Mouse (Mus musculus) adrenal gland, postnatal 25 days (tissue): Measurements from ENCODE around the gene Gatad1. TPM values are rescaled to one million over a fixed set of nuclear protein-coding genes. Genes with fewer than 3 reads are reported as not detected.
A peak's percentile ranks its signal among the peaks of the same experiment; 100 is the strongest.
"Not testable (repeated sequence)": the region's sequence is repeated elsewhere in the genome, so short reads cannot be mapped to it uniquely, and the experiment has no call there.

Experiments used
- DNase-seq: peaks from one replicate; pipeline ENCODE4 v3.0.0; 2021; ENCODE audit warnings: mixed read lengths
- long read RNA-seq: library from polyadenylated mRNA; stranded (forward); transcript quantifications from one replicate; pipeline ENCODE4 v2.0.0, GENCODE M21; 2021
- total RNA-seq: library from RNA; stranded (reverse); gene quantifications from 2 replicates; pipeline ENCODE4 v1.2.3, GENCODE M21; 2021

The Gatad1 gene
- total RNA-seq, result 135 and 166 TPM in 2 replicates
- long read RNA-seq, transcript Gatad1-201 (5 exons, 2,545 nt), result major isoform, 63 of 88 reads
- long read RNA-seq, transcript Gatad1-202 (4 exons, 1,278 nt), result minor isoform, 12 of 88 reads
- long read RNA-seq, partial matches to known transcripts, result 4 of 88 reads
- long read RNA-seq, other reads (novel, unspliced or antisense), result 9 of 88 reads

DNA sequence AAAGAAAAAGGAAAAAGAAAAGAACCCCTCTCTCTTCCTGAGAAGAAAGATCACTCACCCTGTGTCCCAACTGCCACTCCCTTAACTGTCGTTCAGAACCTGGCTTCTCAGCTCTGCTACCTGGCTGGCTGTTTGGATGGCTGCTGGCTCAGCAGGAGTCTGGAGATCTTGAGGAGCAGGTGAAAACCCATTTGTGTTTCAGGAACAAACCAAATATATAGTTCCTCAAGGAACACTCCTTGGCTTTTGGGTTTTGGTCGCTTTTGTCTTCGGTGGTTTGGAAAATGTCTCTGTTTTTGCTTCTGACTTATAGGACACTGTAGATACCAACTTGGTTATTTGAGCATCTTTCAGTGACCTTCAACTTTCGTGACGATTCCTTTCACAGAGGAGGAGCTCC is at the start of gene Gatad1:
Gene Gatad1 (minus strand): TSS at position 101 of the 400 bp plus-strand sequence.
- DNase-seq, result no peak

GRCm38 (mm10) chr5:3702180-3702579 is 45.2 kb upstream of the Gatad1 start:
- no peak for DNase-seq

DNA sequence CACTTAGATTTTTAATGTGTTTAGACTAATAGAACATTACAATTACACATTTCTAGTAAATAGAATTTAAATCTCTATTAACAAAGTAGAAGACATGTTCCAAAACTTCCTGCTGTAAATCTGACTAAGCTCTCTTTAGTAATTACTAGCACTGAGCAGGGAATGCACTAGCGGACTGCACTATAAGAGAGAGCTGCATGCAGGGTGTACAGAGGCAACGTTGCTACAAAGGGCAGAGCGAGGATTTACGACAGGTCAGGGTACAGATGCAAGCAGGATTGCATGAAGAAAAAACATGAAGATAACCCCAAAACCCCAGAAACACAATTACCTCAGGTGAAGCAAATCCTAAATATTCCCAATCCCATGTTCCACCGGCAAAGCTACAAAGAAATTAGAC is 43.0 kb upstream of the Gatad1 start:
- DNase-seq, result no peak

- DNase-seq, result no peak
These were observed 39.0 kb upstream of the Gatad1 start for GRCm38 (mm10) chr5:3696031-3696430.

- no peak for DNase-seq
These were observed 38.2 kb upstream of the Gatad1 start for GRCm38 (mm10) chr5:3695191-3695590.

DNA sequence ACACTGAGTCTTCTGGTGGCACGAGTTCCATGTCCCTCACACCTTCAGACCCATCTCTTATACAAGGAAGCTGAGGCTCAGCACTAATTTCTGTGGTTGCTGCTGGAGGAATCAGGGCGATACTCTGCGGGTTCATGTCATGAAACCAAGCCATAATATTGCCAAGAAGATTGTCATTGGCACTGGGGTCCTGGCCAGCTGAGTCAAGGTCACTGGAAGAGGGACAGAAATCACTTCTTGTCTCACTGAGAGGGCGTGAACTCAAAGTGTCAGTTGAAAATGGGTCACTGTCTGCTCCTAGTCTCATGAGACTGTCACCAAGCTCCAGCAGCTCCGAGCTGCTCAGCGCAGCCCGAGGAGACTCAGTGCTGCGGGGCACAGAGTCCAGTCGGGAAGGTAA is 36.0 kb upstream of the Gatad1 start:
- DNase-seq, result no peak

GRCm38 (mm10) chr5:3691283-3691682 is 34.3 kb upstream of the Gatad1 start:
- DNase-seq, result no peak

GRCm38 (mm10) chr5:3688298-3688697 is 31.3 kb upstream of the Gatad1 start:
- peak; percentile 24 for DNase-seq

- DNase-seq, result no peak
These were observed 13.1 kb upstream of the Gatad1 start for GRCm38 (mm10) chr5:3669938-3670554.

DNA sequence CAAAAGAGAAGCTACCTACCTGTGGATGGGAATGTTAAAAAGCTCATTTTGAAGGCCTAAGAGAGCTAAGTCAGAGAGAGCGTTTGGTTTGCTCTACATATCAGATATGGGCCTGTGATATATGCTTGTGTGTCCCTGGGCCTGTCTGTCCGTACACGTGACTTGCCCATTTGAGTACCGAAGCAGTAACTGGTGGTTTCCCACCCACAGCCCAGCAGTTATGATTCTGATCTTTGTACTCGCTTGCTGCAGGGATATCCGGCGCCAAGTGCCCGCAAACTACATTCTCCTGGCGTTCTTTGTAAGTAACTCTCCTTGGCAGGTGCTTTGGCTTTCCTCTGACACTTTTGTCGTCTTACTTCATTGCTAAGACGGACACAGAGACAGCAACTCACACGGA is 9.6 kb upstream of the Gatad1 start:
- no peak for DNase-seq

- DNase-seq, result no peak
These were observed 8.2 kb upstream of the Gatad1 start for GRCm38 (mm10) chr5:3665225-3665624.

DNA sequence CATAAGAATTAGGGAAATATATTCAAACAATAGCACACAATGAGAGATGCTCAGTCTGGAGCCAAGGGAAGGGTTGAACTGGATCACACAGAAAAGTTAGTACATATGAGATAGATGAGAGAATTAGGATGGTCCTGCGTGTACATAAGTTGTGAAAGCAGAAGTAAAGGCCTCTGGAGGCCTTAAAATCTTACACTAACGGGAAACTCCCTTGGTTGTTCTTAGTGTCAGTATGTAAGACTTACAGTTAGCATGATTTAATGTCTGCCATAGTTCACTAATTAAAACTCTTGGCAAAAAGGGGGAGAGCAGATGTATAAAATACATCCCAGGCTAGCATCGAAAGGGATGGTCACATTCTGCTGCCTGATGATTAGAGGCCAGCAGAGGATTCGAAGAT is 3.2 kb downstream of the Gatad1 start:
- DNase-seq, result no peak

- DNase-seq, result not testable (repeated sequence)
These were observed 3.9 kb downstream of the Gatad1 start for GRCm38 (mm10) chr5:3652903-3653575.

- DNase-seq, result no peak
These were observed 5.4 kb downstream of the Gatad1 start for GRCm38 (mm10) chr5:3651621-3652020.

- DNase-seq, result no peak
These were observed 6.1 kb downstream of the Gatad1 start, which contains the start of gene Tmbim7 for GRCm38 (mm10) chr5:3650881-3651280. TSS of gene Tmbim7 (plus strand) at chr5:3651181.

DNA sequence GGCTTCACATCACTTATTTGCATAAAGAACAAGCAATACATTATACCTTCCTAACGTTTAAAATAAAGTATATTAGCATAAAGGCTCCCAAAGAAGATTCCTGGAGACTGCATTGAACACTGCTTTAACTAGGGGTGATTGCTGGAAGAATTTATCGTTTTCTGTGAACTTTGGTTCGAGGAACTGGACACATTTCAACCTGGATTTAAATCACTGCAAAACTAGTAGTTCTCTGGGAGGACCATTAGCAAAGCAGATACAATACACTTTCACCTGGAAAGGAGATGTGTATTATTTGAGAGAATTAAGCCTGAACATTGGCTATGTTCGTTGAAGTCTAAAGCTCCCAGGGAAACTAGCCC is 8.2 kb downstream of the Gatad1 start:
- DNase-seq, result no peak

DNA sequence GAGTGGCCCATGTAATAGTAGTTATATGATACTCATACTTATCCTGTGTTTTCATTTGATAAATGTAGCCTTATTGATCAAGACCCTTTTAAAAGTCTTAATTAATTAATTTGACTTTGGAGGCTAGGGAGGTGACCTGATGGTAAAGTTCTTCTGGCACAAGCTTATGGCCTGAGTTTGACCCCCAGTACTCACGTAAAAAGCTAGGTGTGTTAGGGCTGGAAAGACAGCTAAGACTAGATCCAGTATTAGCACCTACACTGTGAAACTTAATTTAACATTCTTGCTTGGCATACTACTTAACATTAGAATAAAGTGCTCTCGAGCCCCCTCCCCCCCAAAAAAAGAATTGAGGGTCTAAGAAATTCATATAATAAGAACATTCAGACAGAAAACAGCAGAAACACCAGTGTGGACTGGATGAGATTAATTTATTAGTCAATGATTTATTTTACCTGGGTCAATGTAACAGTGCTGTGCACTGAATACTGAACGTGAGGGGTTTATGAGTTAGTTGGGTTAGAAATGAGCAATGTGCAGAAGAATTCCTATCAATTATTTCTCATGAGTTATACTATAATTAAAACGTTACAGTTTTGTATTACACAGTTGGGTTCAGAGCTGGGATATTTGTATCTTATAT is 8.7 kb downstream of the Gatad1 start:
- DNase-seq, result no peak

- peak; percentile 88 for DNase-seq
These were observed 9.3 kb downstream of the Gatad1 start for GRCm38 (mm10) chr5:3647708-3648121.

- DNase-seq, result peak; percentile 63
These were observed 9.8 kb downstream of the Gatad1 start for GRCm38 (mm10) chr5:3646991-3647707.

- DNase-seq, result no peak
These were observed 10.4 kb downstream of the Gatad1 start for GRCm38 (mm10) chr5:3646539-3646938.

DNA sequence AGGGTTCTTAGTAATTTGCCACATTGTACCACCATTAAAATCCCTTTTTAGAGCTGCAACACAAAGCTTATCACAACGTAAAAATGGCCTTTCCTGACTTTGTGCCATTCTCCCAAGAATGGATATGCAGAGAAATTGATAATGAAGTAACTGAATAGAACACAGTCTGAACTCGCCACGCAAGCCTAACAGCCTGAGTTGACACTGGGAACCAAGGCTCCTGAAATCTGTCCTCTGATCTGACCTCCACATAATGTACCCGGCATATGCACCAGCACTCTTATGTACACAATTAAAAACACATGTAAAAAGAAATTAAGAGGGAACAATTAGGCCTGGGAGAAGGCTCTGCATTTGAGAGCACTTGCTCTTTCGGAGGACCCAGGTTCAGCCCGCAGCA is 11.7 kb downstream of the Gatad1 start:
- DNase-seq, result no peak

DNA sequence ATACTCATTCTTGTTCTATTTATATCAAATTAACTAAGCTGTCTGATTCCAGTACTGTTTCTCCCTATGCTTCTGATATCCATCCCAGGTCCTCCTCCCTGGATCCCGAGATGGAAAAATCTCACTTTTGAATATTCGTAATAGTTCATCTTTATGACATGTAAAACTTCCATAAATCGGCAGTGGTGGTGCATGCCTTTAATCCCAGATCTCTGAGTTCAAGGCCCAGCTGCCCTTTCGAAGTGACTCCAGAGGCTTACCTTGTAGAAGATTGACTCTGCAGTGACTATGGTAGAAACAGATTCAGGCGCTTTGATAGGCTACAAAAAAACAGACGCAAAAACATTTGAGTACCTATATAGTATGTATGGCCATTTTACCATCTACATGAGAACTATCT is 12.4 kb downstream of the Gatad1 start:
- no peak for DNase-seq

DNA sequence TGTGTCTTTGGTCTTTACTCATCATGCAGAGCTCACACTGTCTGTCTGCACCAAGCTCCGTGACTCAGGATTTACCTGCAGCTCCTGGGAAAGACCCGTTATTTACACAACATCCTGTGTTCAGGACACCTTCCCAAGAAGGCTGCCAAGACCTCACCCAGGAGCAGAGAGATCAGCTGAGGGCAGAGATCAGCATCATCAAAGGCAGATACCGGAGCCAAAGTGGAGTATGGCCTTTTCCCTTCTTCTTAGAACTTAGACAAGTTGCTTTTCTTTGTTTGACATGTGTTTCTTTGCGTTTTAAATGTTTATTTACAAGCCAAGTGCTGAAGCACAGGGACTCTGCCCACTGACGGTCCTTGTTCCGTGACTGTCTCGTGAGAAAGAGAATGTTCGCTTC is 21.7 kb downstream of the Gatad1 start:
- DNase-seq, result no peak
